Mouse (Mus musculus): ENCODE data around the gene Map2k6. TPM values are rescaled to one million over a fixed set of nuclear protein-coding genes. Genes with fewer than 3 reads are reported as not detected.

The Map2k6 gene
- polyA plus RNA-seq, 1 experiment from 2014 or later, result 36.0 TPM

DNA sequence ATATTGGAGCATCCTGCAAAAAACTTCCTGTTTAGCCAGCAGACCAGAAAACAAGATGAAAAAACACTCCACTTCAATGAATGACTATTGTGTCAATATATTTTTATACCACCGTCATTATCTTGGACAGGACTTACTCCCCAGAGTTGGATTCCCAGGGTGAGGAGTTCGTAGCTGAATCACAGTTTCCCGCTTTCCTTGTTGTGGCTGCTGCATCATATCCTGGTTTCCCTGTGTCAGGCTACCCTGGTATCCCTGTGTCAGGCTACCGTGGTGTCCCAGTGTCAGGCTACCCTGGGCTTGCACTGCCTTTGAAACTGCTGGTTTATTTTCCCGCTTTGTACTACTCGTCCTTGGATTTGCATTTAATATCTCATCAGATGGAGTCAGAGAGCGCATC is 167.4 kb downstream of the Map2k6 start:
- WGBS, result 89% methylated on average over 7 of the region's 7 CpGs
- Histone ChIP-seq H3K27me3 (ENCODE audit: poor library complexity, severe bottlenecking) (no peaks in the 10 kb centered on the region), H3K27ac (no peak overlapping the region), H3K4me3 (no peak overlapping the region), H3K9me3 (no peaks in the 10 kb centered on the region), H3K4me1 (no peaks in the 10 kb centered on the region), H3K36me3 (replicated peaks) (no peaks in the 10 kb centered on the region)
- DNase-seq (ENCODE audit: extremely low spot score, low spot score), result no peak

DNA sequence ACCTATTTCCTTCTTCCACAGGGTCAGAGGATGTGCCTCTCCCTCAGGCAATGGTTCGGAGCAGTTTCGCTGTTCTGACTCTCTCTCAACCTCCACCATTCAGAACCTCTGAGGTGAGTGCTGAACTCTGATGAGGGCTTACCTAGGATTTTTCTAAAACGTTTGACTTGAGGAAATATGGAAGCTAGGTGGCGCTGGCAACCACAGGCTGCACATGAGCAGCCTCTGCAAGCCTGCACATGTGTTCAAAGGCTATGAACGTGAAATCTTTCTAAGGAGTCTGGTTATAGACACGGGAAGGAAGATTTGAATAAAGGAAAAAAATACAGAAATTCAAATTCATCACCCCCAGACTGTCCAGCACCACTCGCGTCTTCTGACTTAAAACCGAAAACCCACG is 173.6 kb downstream of the Map2k6 start:
- Histone ChIP-seq H3K9me3 (no peaks in the 10 kb centered on the region), H3K4me1 (0 out of 2 replicates have a peak, but pooled peaks cover 3% of the 10 kb centered on the region), H3K36me3 (replicated peaks) (no peaks in the 10 kb centered on the region), H3K27me3 (ENCODE audit: poor library complexity, severe bottlenecking) (no peaks in the 10 kb centered on the region), H3K4me3 (no peak overlapping the region), H3K27ac (no peak overlapping the region)
- no peak for DNase-seq (ENCODE audit: extremely low spot score, low spot score)
- WGBS, result 61% methylated on average over 10 of the region's 10 CpGs

Other genes starting within 250 kb of the Map2k6 start
- 2.0 and 2.9 TPM in 2 replicates for gene Abca9, start 230.9 kb upstream of the Map2k6 start, polyA plus RNA-seq (2016; fragmentation: Nextera tagmentation; extraction: Ambion mirVana)
- 0.02 and 0.15 TPM in 2 replicates for gene Abca6, start 147.3 kb upstream of the Map2k6 start, polyA plus RNA-seq (2016; fragmentation: Nextera tagmentation; extraction: Ambion mirVana)
- gene Abca5, start 61.4 kb upstream of the Map2k6 start, polyA plus RNA-seq (2016; fragmentation: Nextera tagmentation; extraction: Ambion mirVana), result 2.6 and 2.9 TPM in 2 replicates